Mouse (Mus musculus) liver, embryonic 14.5 days (tissue): ENCODE measurements at regions not wholly inside any gene's neighbourhood (a gene's known extent, or its start where the extent isn't known, plus 50 kb on each side); places are given as distances from the start of the nearest gene placed in this dataset.

ENCODE experiments used
- CTCF ChIP-seq: IDR thresholded peaks from 2 replicates; pipeline ENCODE4 v1.5.1; 2016; ENCODE audit warnings: antibody characterized with exemption, low read depth, control low read depth
- EP300 ChIP-seq: IDR thresholded peaks from 2 replicates; pipeline ENCODE4 v1.6.1; 2016; ENCODE audit warnings: antibody characterized with exemption, low read depth

DNA sequence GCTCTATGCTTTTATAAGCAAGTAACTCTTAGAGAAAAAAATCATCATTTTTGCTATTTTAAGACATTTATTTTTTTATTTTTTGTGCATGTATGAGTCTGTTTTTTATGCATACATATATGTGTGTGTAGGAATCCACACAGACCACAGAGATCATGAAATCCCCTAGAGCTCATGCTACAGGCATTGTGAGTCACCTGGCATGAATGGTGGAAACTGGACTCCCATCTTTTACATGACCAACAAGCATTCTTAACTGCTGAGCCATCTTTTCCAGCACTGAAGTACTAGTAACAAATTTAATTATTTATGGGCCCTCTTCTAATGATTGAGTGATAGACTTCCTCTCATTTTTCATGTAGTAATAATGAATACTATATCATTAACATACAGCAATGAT is 2531.8 kb upstream of the Gm6569 start:
- TF ChIP-seq EP300: no peak
- no peak for TF ChIP-seq CTCF
